Mouse (Mus musculus): ENCODE data around the gene Ctsa.
A peak's percentile ranks its signal among the peaks of the same experiment; 100 is the strongest.

Gene Ctsa

GRCm38 (mm10) chr2:164804533-164805331 is 27.9 kb upstream of the Ctsa start, which contains the start of the genes Acot8 and Zswim3:
Gene Acot8, minus strand, starts transcription at chr2:164804882.
Gene Zswim3, plus strand, starts transcription at chr2:164805098.
- peak; percentile 98 for DNase-seq (ENCODE audit: low spot score in 2 of 2)

- DNase-seq (ENCODE audit: low spot score in 2 of 2): no peak
Measured at GRCm38 (mm10) chr2:164805332-164805718, 27.3 kb upstream of the Ctsa start.

GRCm38 (mm10) chr2:164806614-164807013 is 26.1 kb upstream of the Ctsa start:
- DNase-seq (ENCODE audit: low spot score in 2 of 2): no peak

DNA sequence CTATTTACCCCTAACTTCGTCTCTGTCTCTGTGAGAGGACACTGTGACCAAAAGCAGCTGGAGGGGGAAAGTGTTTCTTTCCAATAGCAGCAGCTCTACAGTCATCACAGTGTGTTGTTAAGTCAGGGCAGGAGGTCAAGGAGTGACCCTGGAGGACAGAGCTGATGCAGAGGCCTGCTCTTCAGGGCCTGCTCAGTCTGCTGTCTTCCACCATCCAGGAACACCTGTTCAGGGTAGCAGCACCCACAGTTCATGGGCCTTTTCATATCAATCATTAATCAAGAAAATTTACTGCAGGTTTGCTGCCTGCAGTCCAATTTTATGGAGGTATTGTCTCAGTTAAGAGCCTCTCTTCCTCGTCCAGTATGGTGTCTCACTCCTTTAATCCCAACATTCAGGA is 19.1 kb upstream of the Ctsa start:
- DNase-seq (ENCODE audit: low spot score in 2 of 2): no peak

GRCm38 (mm10) chr2:164815348-164815747 is 17.3 kb upstream of the Ctsa start:
- no peak for DNase-seq (ENCODE audit: low spot score in 2 of 2)

- DNase-seq (ENCODE audit: low spot score in 2 of 2): no peak
Measured at GRCm38 (mm10) chr2:164815821-164816220, 16.9 kb upstream of the Ctsa start.

DNA sequence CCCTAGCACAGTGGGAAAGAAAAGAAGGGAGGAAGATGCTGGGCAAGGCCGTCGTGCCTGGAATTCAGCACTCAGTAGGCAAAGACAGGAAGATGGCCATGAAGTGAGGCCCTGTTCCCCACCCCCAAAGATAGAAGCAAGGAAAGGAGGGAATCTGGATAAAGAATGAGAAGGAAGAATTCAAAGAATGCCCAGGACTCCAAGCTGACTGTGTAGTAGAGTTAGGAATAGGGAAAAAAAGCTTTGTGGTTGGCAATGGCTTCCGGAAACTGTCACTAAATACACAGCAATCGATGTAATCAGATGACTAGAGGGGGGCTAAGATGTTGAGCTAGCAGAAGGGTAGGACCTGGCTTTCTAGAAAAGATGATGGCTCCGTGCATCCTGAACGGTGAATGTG is 15.5 kb upstream of the Ctsa start:
- DNase-seq (ENCODE audit: low spot score in 2 of 2): no peak

DNA sequence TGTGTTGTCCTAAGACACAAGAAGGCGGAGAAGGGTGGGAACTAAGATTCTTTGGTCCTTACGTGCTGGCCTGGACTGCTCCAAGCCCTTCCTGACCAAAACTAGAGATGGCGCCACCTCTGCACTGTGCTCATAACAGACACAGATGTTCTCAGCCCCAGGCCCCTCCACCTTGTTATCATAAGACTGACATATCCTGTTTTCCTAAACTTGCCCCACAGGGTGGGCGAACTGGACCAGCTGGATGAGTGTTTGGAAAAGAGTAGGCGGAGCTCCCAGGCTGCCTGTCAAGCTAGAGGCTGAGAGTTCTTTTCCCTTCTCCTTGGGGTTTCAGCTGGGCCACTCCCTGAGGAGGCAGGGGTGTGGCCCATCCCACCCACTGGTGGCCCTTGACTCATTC is 15.0 kb upstream of the Ctsa start:
- no peak for DNase-seq (ENCODE audit: low spot score in 2 of 2)

GRCm38 (mm10) chr2:164821060-164821459 is 11.6 kb upstream of the Ctsa start:
- DNase-seq (ENCODE audit: low spot score in 2 of 2): no peak

GRCm38 (mm10) chr2:164822636-164823165 is 10.0 kb upstream of the Ctsa start, which contains the start of gene Zswim1:
Gene Zswim1, plus strand, starts transcription at chr2:164822686.
- DNase-seq (ENCODE audit: low spot score in 2 of 2): peak; percentile 99

DNA sequence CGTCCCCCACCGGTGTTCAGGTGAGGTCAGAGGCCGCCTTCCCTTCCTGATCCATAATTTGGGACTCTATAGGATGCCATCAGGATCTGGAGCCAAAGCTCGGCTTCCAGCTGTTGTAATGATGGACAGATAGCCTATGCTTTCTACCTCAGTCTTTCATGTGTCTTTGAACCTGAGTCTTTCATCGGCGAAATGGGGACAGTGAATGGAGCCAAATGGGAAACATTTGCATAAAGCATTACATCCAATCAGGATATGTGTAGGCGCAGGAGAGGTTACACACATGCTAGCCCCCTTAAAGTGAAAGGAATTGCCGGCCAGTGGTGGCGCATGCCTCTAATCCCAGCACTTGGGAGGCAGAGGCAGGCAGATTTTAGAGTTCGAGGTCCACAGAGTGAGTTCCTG is 9.5 kb upstream of the Ctsa start:
- no peak for DNase-seq (ENCODE audit: low spot score in 2 of 2)

DNA sequence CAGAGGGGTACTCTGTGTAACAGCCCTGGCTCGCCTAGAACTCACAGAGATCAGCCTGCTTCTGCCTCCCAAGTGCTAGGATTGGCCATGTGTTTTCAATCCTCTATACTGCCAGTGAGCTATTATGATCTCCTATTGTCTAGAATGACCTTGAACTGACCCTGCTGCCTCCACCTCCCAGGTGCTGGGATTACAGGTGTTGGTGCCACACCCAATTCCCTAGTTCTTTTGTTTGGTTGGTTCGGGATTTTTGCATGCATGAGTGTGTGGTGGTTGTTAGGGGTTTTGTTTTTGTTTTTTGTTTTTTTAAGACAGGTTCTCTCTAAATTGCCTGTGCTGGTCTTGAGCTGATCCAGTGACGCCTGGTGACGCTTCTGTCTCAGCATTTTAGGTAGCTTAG is 8.7 kb upstream of the Ctsa start:
- DNase-seq (ENCODE audit: low spot score in 2 of 2): no peak

DNA sequence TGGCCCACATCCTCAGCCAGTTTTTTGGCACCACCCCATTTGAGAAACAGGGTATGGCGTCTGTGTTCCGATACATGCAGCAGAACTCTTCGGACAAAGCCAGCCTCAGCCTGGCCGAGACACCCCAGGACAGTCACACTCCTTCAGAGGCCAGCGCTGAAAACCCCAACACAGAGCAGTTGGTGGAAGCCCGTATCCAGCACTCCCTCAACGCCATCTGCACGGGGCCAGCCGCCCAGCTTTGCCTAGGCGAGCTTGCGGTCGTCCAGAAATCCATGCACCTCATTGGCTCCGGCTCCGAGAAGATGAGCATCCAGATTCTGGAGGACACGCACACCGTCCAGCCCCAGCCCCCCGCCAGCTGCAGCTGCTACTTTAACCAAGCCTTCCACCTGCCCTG is 7.2 kb upstream of the Ctsa start:
- no peak for DNase-seq (ENCODE audit: low spot score in 2 of 2)

DNA sequence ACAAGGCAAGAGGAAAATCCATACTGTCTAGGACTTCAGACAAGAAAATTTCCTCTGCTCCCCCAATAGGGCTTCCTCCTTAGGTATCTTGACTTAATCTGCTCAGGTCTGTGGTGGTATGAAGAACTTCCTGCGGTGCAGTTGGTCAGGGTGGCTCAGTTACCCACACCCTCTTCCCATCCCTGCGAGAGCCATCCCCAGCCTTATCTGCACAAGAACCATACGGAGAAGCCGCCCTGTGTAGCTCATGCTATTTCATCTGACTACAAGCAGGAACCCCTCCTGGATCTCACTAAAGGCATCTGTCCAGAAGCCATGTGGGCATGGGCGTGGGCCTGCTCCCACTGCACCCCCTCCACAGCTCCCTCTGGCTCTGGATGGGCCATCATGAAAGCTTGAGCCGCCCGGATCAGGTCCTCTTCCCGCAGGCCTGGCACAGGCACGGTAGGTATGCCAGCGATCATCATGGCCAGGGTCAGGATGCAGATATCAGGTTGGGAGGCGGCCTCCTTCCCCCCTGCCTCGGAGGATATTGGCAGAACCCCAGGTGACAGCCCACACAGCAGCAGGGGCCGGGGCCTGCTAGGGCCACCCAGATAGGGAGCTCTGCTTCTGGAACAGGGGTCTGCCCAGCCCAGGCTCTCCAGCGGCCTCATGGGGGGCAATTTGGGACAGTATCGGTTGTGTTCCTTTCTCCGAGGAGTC is 5.4 kb upstream of the Ctsa start:
- DNase-seq (ENCODE audit: low spot score in 2 of 2): no peak

GRCm38 (mm10) chr2:164828437-164828836 is 4.2 kb upstream of the Ctsa start, which contains the start of gene Spata25:
Gene Spata25, minus strand, starts transcription at chr2:164828537.
- DNase-seq (ENCODE audit: low spot score in 2 of 2): no peak

DNA sequence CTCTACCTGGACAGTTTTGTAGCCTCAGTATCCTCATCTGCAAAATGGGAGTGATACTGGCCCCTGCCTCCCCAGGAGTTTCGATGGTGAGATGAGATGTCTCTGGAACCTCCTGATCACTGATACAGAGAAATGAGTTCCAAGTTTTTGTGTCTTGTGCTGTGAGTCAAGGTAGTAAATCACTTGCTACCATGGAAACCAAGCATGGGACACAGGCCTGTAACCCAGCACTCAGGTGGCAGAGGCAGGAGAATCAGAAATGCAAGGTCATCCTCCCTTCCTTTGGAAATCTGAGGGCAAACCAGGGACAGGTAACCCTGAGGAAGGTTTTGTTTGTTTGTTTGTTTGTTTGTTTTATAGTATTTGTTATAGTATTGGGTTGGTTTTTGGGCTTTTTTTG is 3.6 kb upstream of the Ctsa start:
- DNase-seq (ENCODE audit: low spot score in 2 of 2): no peak

- no peak for DNase-seq (ENCODE audit: low spot score in 2 of 2)
Measured at GRCm38 (mm10) chr2:164831029-164831428, 1.6 kb upstream of the Ctsa start.

GRCm38 (mm10) chr2:164832032-164832747 is 483 bp upstream of the Ctsa start:
- no peak for DNase-seq (ENCODE audit: low spot score in 2 of 2)

GRCm38 (mm10) chr2:164833314-164833959 is 764 bp downstream of the Ctsa start, which contains the start of gene Neurl2:
Gene Neurl2, minus strand, starts transcription at chr2:164833456.
- peak; percentile 81 to 88 for DNase-seq (ENCODE audit: low spot score in 2 of 2)

GRCm38 (mm10) chr2:164834531-164834930 is 1.9 kb downstream of the Ctsa start:
- no peak for DNase-seq (ENCODE audit: low spot score in 2 of 2)

DNA sequence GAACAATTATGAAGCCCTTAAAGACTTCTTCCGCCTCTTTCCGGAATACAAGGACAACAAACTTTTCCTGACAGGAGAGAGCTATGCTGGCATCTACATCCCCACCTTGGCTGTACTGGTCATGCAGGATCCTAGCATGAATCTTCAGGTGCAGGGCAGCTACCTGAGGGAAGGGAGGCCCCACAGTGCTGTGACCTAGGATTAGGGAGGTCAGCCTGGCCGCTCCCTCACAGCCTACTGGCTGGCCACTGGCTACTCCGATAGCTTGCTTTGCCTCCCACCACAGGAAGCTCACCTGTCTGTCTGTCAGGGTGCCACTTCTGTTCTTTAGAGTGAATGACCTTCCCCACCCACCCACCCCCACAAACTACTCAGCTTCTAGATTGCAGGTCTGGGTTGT is 2.5 kb downstream of the Ctsa start:
- no peak for DNase-seq (ENCODE audit: low spot score in 2 of 2)
